Mouse (Mus musculus): ENCODE data around the gene Rasgrp3.
"Not testable (repeated sequence)": the region's sequence is repeated elsewhere in the genome, so short reads cannot be mapped to it uniquely, and the experiment has no call there.

Rasgrp3 gene

GRCm38 (mm10) chr17:75435599-75435998 is at the start of gene Rasgrp3:
TSS of gene Rasgrp3 (plus strand) at chr17:75435896.
- DNase-seq (ENCODE audit: low spot score in 2 of 2): no peak

GRCm38 (mm10) chr17:75388402-75388801 is 47.3 kb upstream of the Rasgrp3 start:
- DNase-seq (ENCODE audit: low spot score in 2 of 2): no peak

GRCm38 (mm10) chr17:75390142-75390541 is 45.6 kb upstream of the Rasgrp3 start:
- DNase-seq (ENCODE audit: low spot score in 2 of 2): no peak

GRCm38 (mm10) chr17:75391429-75392192 is 44.1 kb upstream of the Rasgrp3 start:
- no peak for DNase-seq (ENCODE audit: low spot score in 2 of 2)

DNA sequence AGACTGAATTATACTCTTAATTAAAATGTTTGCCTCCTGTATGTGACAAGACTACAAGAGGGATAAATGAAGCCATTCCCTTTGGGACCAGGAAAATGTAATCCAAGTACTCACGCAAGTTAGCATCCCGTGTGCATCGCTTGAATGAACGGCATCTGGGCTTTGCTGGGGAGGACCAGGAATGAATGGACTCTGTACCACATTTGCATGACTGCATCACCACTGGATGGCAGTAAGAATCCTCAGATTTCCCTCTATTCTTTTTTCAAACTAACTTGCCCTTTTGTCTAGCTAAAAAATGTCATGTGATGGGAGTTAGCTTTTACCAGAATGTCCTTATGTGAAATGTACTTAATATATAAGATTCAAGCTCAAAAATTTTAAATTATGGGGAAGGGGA is 29.3 kb upstream of the Rasgrp3 start:
- DNase-seq (ENCODE audit: low spot score in 2 of 2): no peak

GRCm38 (mm10) chr17:75416861-75417260 is 18.8 kb upstream of the Rasgrp3 start:
- no peak for DNase-seq (ENCODE audit: low spot score in 2 of 2)

DNA sequence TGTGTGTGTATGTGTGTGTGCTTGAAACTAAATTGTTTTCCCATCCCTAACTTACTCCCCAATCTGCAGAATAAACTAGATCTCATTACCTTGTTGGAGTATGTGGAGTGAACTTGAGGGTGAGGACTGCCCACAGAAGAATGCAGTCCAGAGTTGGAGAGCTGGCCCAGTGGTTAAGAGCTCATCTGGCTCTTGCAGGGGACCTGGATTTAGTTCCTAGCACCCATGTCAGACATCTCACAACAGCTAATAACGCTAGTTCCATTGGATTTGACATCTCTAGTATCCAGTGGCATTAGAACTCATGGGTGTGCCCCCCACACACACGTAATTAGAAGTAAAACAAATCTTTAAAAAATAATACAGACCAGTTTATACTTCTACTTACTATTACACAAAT is 1.5 kb upstream of the Rasgrp3 start:
- no peak for DNase-seq (ENCODE audit: low spot score in 2 of 2)

GRCm38 (mm10) chr17:75434871-75435270 is 825 bp upstream of the Rasgrp3 start:
- DNase-seq (ENCODE audit: low spot score in 2 of 2): no peak

- peak in 1 of 2 experiments; percentile 31 for DNase-seq (ENCODE audit: low spot score in 2 of 2)
These were observed 399 bp downstream of the Rasgrp3 start for GRCm38 (mm10) chr17:75436095-75436494.

DNA sequence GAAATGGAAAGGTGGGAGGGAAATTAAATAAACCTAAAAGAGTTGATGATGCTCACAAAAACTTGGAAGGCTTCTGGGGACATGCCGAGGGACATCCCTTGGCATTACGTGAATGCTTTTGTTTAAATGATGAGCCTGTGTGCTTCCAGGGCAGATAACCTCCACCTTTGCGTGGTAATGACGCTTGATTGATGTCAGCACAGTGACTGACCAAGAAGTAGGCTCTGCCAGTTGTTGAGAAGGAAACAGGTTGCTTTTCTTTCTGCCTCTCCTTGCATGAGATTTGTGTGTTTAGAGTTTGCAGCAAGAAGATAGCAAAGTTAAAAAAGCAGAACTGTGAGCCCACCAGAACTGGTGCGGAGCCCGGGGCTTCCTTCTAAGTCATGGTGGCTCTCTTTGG is 1.1 kb downstream of the Rasgrp3 start:
- DNase-seq (ENCODE audit: low spot score in 2 of 2): peak in 1 of 2 experiments; percentile 5

DNA sequence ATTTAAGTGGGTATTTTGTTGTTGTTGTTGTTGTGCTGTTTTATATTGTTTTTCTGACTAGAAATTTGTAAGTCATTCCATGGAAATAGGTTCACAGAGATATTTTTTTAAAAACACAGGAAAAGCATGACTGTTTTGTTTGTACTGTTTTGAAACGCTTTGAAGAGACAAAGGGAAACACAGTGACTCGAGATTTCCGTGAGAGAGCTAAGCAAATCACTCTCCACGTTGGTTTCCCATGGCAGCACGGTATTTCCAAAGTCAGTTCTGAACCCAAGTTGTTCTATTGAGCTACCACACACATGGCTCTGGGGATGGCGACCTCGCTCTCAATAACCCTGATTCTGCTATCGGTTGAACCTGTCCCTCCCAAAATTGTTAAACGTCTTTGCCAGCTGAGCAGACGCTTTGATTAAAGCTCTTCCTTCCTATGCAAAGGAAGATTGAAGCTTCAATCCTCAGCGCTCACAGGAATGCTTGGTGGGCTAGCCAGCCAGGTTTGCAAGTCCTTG is 1.6 kb downstream of the Rasgrp3 start:
- DNase-seq (ENCODE audit: low spot score in 2 of 2): no peak

DNA sequence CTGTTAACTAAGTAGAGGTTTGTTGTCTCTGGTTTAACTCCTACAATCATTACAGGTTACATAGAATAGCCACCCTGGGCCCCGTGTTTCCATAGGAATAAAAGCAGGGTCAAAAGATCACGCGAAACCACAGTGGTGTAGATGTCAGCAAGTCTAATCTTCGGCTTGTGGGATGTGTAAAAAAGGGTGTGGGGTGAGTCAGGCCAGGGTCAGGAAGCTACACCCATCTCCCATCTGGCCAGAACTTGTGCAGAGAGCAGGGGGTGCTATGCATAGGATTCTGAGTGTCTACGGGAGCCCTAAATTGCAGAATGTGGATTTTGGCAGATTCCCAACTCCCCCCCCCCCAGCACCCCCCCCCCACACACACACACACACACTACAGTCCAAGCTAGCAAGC is 2.5 kb downstream of the Rasgrp3 start:
- DNase-seq (ENCODE audit: low spot score in 2 of 2): no peak

GRCm38 (mm10) chr17:75439062-75439461 is 3.4 kb downstream of the Rasgrp3 start:
- no peak for DNase-seq (ENCODE audit: low spot score in 2 of 2)

DNA sequence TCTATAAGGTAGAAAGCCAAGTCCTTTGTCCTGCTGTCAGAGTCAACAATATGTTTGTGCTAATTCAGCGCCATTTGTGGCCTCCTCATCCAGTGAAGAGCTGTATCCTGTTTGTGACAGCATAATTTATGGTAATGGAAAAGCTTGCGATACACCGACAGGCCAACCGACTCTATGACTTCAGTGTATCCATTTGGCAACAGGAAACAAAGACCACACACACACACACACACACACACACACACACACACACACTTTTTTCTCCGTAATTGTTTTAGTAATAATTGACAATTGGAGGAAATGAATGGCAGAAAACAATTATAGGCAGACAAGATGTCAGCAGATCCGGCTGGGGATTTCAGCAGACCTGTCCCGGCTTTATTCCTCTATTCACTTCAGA is 4.9 kb downstream of the Rasgrp3 start:
- DNase-seq (ENCODE audit: low spot score in 2 of 2): no peak

DNA sequence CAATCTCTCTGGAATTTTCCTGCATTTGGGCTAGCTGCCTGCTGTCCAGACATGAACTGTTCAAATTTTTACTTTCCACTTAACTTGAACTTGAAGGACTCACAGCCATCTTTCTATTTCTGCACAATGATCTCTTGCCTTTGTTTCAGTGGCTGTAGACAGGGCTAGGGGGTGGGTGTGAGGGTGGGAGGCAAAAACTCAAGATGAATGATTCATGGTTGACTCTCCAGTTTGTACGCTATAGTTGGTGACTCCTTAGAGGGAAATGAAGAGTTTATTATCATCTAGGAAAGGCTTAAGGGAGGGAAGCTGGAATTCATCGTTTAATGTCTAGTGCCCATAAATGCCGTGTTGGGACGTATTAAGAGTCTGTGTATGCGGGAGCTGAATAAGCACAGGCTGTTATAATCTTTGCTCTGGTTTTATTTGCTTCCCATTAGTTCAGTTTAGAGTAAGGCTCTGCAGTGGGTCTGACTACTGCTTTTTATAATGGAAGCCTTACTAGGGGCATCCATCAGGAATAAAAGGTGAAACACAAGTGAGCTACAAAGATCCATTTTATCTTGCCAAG is 5.6 kb downstream of the Rasgrp3 start:
- no peak for DNase-seq (ENCODE audit: low spot score in 2 of 2)

DNA sequence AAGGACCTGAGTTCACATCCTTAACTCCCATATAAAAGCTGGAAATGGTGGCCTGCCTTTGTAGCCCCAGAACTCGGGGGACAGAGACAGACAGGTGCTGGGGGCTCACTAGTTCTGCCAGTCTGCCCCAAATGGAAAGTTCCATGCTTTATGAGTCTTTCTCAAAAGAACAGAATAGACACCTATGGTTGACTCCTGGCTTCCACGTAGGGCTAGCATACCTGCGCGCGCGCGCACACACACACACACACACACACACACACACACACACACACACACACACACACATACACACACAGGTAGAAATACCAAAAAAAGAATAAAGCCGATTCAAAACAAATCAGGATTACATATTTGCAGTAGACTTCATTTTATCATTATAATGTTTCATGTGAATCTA is 6.7 kb downstream of the Rasgrp3 start:
- no peak for DNase-seq (ENCODE audit: low spot score in 2 of 2)

DNA sequence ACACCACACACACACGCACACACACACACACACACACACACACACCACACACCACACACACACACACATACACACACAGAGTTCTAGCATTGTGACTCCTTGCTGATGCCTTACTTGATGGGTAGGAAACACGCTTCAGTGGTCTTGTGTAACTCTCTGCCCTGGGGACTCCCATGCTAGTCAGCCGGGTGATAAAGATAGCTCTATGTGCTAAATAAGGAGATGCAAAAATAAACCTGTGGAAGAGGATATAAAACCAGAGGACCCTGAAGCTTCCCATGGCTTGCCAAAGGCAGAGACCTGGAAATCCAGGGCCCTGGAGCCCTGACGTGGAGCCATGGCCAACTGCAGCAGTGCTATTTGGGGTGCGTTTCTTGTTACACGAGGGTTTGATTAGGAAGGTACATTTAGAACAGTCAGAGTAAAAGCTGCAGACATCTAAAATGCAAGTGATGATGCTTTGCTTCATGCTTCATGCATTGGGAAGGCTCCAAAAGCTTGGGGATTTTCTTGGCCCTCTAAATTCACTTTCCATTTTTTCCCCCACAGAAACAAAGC is 7.4 kb downstream of the Rasgrp3 start:
- peak in 1 of 2 experiments; percentile 57 for DNase-seq (ENCODE audit: low spot score in 2 of 2)

- no peak for DNase-seq (ENCODE audit: low spot score in 2 of 2)
These were observed 12.6 kb downstream of the Rasgrp3 start for GRCm38 (mm10) chr17:75448257-75448656.

- DNase-seq (ENCODE audit: low spot score in 2 of 2): no peak
These were observed 13.3 kb downstream of the Rasgrp3 start for GRCm38 (mm10) chr17:75449022-75449421.

- no peak for DNase-seq (ENCODE audit: low spot score in 2 of 2)
These were observed 16.6 kb downstream of the Rasgrp3 start for GRCm38 (mm10) chr17:75452313-75452712.

DNA sequence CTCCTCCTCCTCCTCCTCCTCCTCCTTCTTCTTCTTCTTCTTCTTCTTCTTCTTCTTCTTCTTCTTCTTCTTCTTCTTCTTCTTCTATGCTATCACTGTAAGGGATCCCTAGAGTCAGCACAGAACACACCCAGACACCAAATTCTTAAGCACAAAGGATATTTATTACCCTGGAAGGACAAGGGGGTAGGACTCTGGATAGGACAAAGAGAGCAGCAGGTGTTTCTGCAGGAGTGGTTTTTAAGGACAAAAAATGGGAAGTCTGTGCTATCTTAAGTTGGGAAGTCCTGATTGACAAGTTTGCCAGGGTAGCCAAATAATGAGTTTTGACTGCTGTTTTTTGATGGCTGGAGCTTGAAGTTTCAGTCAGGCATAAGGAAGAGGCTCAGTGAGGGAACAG is 17.9 kb downstream of the Rasgrp3 start:
- DNase-seq (ENCODE audit: low spot score in 2 of 2): no peak

- DNase-seq (ENCODE audit: low spot score in 2 of 2): not testable (repeated sequence)
These were observed 20.4 kb downstream of the Rasgrp3 start for GRCm38 (mm10) chr17:75456096-75456495.

DNA sequence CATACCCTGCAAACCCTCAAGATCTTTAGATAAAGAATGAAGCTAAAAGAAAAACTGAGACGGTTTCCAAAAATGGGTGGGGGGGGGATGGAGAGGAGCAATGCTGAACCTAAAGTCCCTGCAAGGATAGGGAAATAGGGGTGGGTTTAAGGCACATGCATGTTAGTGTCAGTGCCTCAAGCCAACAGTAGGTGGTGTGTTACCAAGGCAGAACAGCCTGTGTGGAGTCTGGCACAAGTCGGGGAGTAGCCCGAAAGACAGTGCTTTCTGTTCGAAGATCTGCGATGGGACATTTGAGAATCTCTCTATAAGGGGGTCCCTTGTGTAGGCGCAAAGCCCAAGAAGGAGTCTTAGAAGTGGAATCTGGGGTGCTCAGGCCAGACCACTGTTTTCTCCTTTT is 24.9 kb downstream of the Rasgrp3 start:
- DNase-seq (ENCODE audit: low spot score in 2 of 2): peak in 1 of 2 experiments; percentile 12

Data from natural killer cell, adult 2 months (primary cell).